Mouse (Mus musculus) cortical plate, adult 2 months (tissue): ENCODE measurements around the gene Gaa.

Source experiments
- CTCF ChIP-seq: fragments of 200-500 bp; IDR thresholded peaks from 2 replicates; pipeline ENCODE4 v1.5.1; 2011; ENCODE audit warnings: mild to moderate bottlenecking, control low read depth, low read length; ENCODE audit not compliant: insufficient read depth; ENCODE audit errors: extremely low read depth
- POLR2A ChIP-seq: fragments of 200-500 bp; IDR thresholded peaks from 2 replicates; pipeline ENCODE4 v1.6.1; 2011; ENCODE audit warnings: mild to moderate bottlenecking, low read length, control low read depth; ENCODE audit not compliant: insufficient read depth; ENCODE audit errors: extremely low read depth

GRCm38 (mm10) chr11:119265811-119266210 lies 1.9 kb upstream of the Gaa start:
- TF ChIP-seq CTCF (no peak), POLR2A (no peak)
